Mouse (Mus musculus): ENCODE measurements around the gene Prelp. TPM values are rescaled to one million over a fixed set of nuclear protein-coding genes. Genes with fewer than 3 reads are reported as not detected.

Gene Prelp
- polyA plus RNA-seq, 1 experiment from 2014 or later: 1.7 TPM

- ATAC-seq (ENCODE audit: low read depth): peak; percentile 16; the same call in 1 of the 2 replicates
- Histone ChIP-seq H3K4me2 (no peak overlapping the region), H3K27me3 (no peaks in the 10 kb centered on the region), H3K4me3 (replicated peaks) (no peak overlapping the region), H3K9me3 (replicated peaks) (no peaks in the 10 kb centered on the region), H3K4me1 (replicated peaks) (peaks cover 69% of the 10 kb centered on the region), H3K9ac (peak overlapping the region; percentile 20), H3K27ac (peak overlapping the region; percentile 75), H3K36me3 (no peaks in the 10 kb centered on the region)
- WGBS (ENCODE audit: insufficient replicate concordance): 19% methylated on average over 2 of the region's 2 CpGs
- DNase-seq: no peak
Measured at GRCm38 (mm10) chr1:133954009-133954408, 32.8 kb upstream of the Prelp start.

GRCm38 (mm10) chr1:133953261-133953742 lies 32.1 kb upstream of the Prelp start:
- peaks cover 69% of the 10 kb centered on the region for H3K4me1 ChIP-seq (replicated peaks)
- peak overlapping the region; percentile 20; the same call in 1 of the 2 replicates for H3K9ac ChIP-seq
- H3K9me3 ChIP-seq (replicated peaks): no peaks in the 10 kb centered on the region
- H3K27me3 ChIP-seq: no peaks in the 10 kb centered on the region
- no peak overlapping the region for H3K4me3 ChIP-seq (replicated peaks)
- no peaks in the 10 kb centered on the region for H3K36me3 ChIP-seq
- ATAC-seq (ENCODE audit: low read depth) (no peak), DNase-seq (no peak)
- 51% methylated on average over 9 of the region's 9 CpGs for WGBS (ENCODE audit: insufficient replicate concordance)
- peak overlapping the region; percentile 75 for H3K27ac ChIP-seq
- H3K4me2 ChIP-seq: no peak overlapping the region

- WGBS (ENCODE audit: insufficient replicate concordance): 12% methylated on average over 6 of the region's 6 CpGs
- Histone ChIP-seq H3K36me3 (no peaks in the 10 kb centered on the region), H3K9ac (peak overlapping the region; percentile 55; the same call in 1 of the 2 replicates), H3K4me3 (replicated peaks) (no peak overlapping the region), H3K27ac (peak overlapping the region; percentile 91), H3K27me3 (no peaks in the 10 kb centered on the region), H3K4me2 (peak overlapping the region; percentile 52), H3K9me3 (replicated peaks) (no peaks in the 10 kb centered on the region), H3K4me1 (replicated peaks) (peaks cover 71% of the 10 kb centered on the region)
- ATAC-seq (ENCODE audit: low read depth) (peak; percentile 92), DNase-seq (peak; percentile 77)
Measured at GRCm38 (mm10) chr1:133951598-133951997, 30.4 kb upstream of the Prelp start.

GRCm38 (mm10) chr1:133950061-133950782 lies 29.0 kb upstream of the Prelp start:
- Histone ChIP-seq H3K9me3 (replicated peaks) (no peaks in the 10 kb centered on the region), H3K9ac (peak overlapping the region; percentile 55; the same call in 1 of the 2 replicates), H3K27me3 (no peaks in the 10 kb centered on the region), H3K4me1 (replicated peaks) (peaks cover 69% of the 10 kb centered on the region), H3K36me3 (no peaks in the 10 kb centered on the region), H3K4me3 (replicated peaks) (no peak overlapping the region), H3K27ac (peak overlapping the region; percentile 91), H3K4me2 (peak overlapping the region; percentile 34)
- peak; percentile 79 for ATAC-seq (ENCODE audit: low read depth)
- 43% methylated on average over 7 of the region's 7 CpGs for WGBS (ENCODE audit: insufficient replicate concordance)
- DNase-seq: peak; percentile 63

- H3K4me2 ChIP-seq: no peak overlapping the region
- no peaks in the 10 kb centered on the region for H3K36me3 ChIP-seq
- no peak overlapping the region for H3K9ac ChIP-seq
- 86% methylated on average over 3 of the region's 3 CpGs for WGBS (ENCODE audit: insufficient replicate concordance)
- no peak for ATAC-seq (ENCODE audit: low read depth)
- no peaks in the 10 kb centered on the region for H3K9me3 ChIP-seq (replicated peaks)
- peaks cover 36% of the 10 kb centered on the region for H3K4me1 ChIP-seq (replicated peaks)
- no peak overlapping the region for H3K4me3 ChIP-seq (replicated peaks)
- no peaks in the 10 kb centered on the region for H3K27me3 ChIP-seq
- no peak for DNase-seq
- H3K27ac ChIP-seq: peak overlapping the region; percentile 37; the same call in 1 of the 2 replicates
Measured at GRCm38 (mm10) chr1:133945106-133945505, 23.9 kb upstream of the Prelp start.

GRCm38 (mm10) chr1:133941904-133942303 lies 20.7 kb upstream of the Prelp start:
- DNase-seq (no peak), ATAC-seq (ENCODE audit: low read depth) (no peak)
- no peaks in the 10 kb centered on the region for H3K27me3 ChIP-seq
- H3K4me1 ChIP-seq (replicated peaks): peaks cover 28% of the 10 kb centered on the region
- no peak overlapping the region for H3K4me2 ChIP-seq
- WGBS (ENCODE audit: insufficient replicate concordance): 73% methylated on average over 3 of the region's 3 CpGs
- H3K36me3 ChIP-seq: no peaks in the 10 kb centered on the region
- H3K27ac ChIP-seq: no peak overlapping the region
- H3K9me3 ChIP-seq (replicated peaks): no peaks in the 10 kb centered on the region
- H3K9ac ChIP-seq: no peak overlapping the region
- H3K4me3 ChIP-seq (replicated peaks): no peak overlapping the region

GRCm38 (mm10) chr1:133941158-133941860 lies 20.1 kb upstream of the Prelp start:
- DNase-seq (no peak), ATAC-seq (ENCODE audit: low read depth) (no peak)
- Histone ChIP-seq H3K27me3 (no peaks in the 10 kb centered on the region), H3K27ac (no peak overlapping the region), H3K4me3 (replicated peaks) (no peak overlapping the region), H3K9me3 (replicated peaks) (no peaks in the 10 kb centered on the region), H3K9ac (no peak overlapping the region), H3K4me1 (replicated peaks) (peaks cover 28% of the 10 kb centered on the region), H3K4me2 (no peak overlapping the region), H3K36me3 (no peaks in the 10 kb centered on the region)
- WGBS (ENCODE audit: insufficient replicate concordance): 58% methylated on average over 11 of the region's 11 CpGs

GRCm38 (mm10) chr1:133940481-133941092 lies 19.4 kb upstream of the Prelp start:
- no peak overlapping the region for H3K4me3 ChIP-seq (replicated peaks)
- H3K27ac ChIP-seq: no peak overlapping the region
- peaks cover 27% of the 10 kb centered on the region for H3K4me1 ChIP-seq (replicated peaks)
- whole genome bisulfite sequencing (ENCODE audit: insufficient replicate concordance): 83% methylated on average over 3 of the region's 3 CpGs
- DNase-seq: no peak
- no peak overlapping the region for H3K4me2 ChIP-seq
- no peak overlapping the region for H3K9ac ChIP-seq
- no peaks in the 10 kb centered on the region for H3K9me3 ChIP-seq (replicated peaks)
- H3K36me3 ChIP-seq: no peaks in the 10 kb centered on the region
- no peak; the same call in 1 of the 2 replicates for ATAC-seq (ENCODE audit: low read depth)
- no peaks in the 10 kb centered on the region for H3K27me3 ChIP-seq

GRCm38 (mm10) chr1:133939708-133940107 lies 18.5 kb upstream of the Prelp start:
- H3K9me3 ChIP-seq (replicated peaks): no peaks in the 10 kb centered on the region
- no peak overlapping the region for H3K27ac ChIP-seq
- DNase-seq (no peak), ATAC-seq (ENCODE audit: low read depth) (no peak)
- H3K27me3 ChIP-seq: no peaks in the 10 kb centered on the region
- H3K9ac ChIP-seq: no peak overlapping the region
- no peak overlapping the region for H3K4me3 ChIP-seq (replicated peaks)
- 64% methylated on average over 8 of the region's 8 CpGs for WGBS (ENCODE audit: insufficient replicate concordance)
- no peaks in the 10 kb centered on the region for H3K36me3 ChIP-seq
- peaks cover 18% of the 10 kb centered on the region for H3K4me1 ChIP-seq (replicated peaks)
- H3K4me2 ChIP-seq: no peak overlapping the region

- no peak for ATAC-seq (ENCODE audit: low read depth)
- H3K4me2 ChIP-seq: no peak overlapping the region
- H3K4me3 ChIP-seq (replicated peaks): no peak overlapping the region
- 69% methylated on average over 3 of the region's 3 CpGs for WGBS (ENCODE audit: insufficient replicate concordance)
- H3K9me3 ChIP-seq (replicated peaks): no peaks in the 10 kb centered on the region
- 0 out of 2 replicates have a peak, but pooled peaks cover 3% of the 10 kb centered on the region for H3K27me3 ChIP-seq
- H3K4me1 ChIP-seq (replicated peaks): peaks cover 20% of the 10 kb centered on the region
- H3K9ac ChIP-seq: no peak overlapping the region
- H3K27ac ChIP-seq: no peak overlapping the region
- no peak for DNase-seq
- H3K36me3 ChIP-seq: no peaks in the 10 kb centered on the region
Measured at GRCm38 (mm10) chr1:133936169-133936568, 15.0 kb upstream of the Prelp start.

- Histone ChIP-seq H3K27me3 (0 out of 2 replicates have a peak, but pooled peaks cover 3% of the 10 kb centered on the region), H3K9ac (no peak overlapping the region), H3K27ac (no peak overlapping the region), H3K36me3 (no peaks in the 10 kb centered on the region), H3K4me3 (replicated peaks) (no peak overlapping the region), H3K9me3 (replicated peaks) (no peaks in the 10 kb centered on the region), H3K4me1 (replicated peaks) (peaks cover 17% of the 10 kb centered on the region), H3K4me2 (no peak overlapping the region)
- ATAC-seq (ENCODE audit: low read depth): no peak
- WGBS (ENCODE audit: insufficient replicate concordance): 73% methylated on average over 10 of the region's 10 CpGs
- no peak for DNase-seq
Measured at GRCm38 (mm10) chr1:133934354-133934963, 13.2 kb upstream of the Prelp start.

All from liver, embryonic 13.5 days (tissue).